Mouse (Mus musculus) embryonic facial prominence, embryonic 14.5 days (tissue): ENCODE measurements at regions not wholly inside any gene's neighbourhood (a gene's known extent, or its start where the extent isn't known, plus 50 kb on each side); places are given as distances from the start of the nearest gene placed in this dataset.

Experiments used
- ATAC-seq: fragments of 200-750 bp; cut with Nextera tagmentation; 2 replicates; pipeline ENCODE4 v1.8.0; 2017; ENCODE audit warnings: low read depth, moderate number of reproducible peaks, moderate TSS enrichment
- DNase-seq: peaks from one replicate; pipeline ENCODE4 v3.0.0-alpha.2; 2015; ENCODE audit warnings: low spot score
- H3K27ac ChIP-seq: fragments of 300-500 bp; sonication (generic); replicated peaks from 2 replicates; pipeline ENCODE4 v1.5.1; 2014; ENCODE audit warnings: low read depth, mild to moderate bottlenecking, low read length, moderate library complexity
- H3K27me3 ChIP-seq: fragments of 300-500 bp; sonication (generic); replicated peaks from 2 replicates; pipeline ENCODE4 v1.6.1; 2014; ENCODE audit warnings: low read length; ENCODE audit not compliant: control insufficient read depth, insufficient read depth
- H3K36me3 ChIP-seq: fragments of 300-500 bp; sonication (generic); 2 replicates; pipeline ENCODE4 v1.6.1; 2014; ENCODE audit warnings: low read length, mixed read lengths; ENCODE audit not compliant: control insufficient read depth, insufficient read depth
- H3K4me1 ChIP-seq: fragments of 300-500 bp; sonication (generic); 2 replicates; pipeline ENCODE4 v1.6.1; 2014; ENCODE audit warnings: antibody characterized with exemption, low read length; ENCODE audit not compliant: control insufficient read depth, insufficient read depth
- H3K4me2 ChIP-seq: fragments of 300-500 bp; sonication (generic); 2 replicates; pipeline ENCODE4 v1.6.1; 2014; ENCODE audit warnings: low read depth, mild to moderate bottlenecking, low read length, moderate library complexity, mixed read lengths
- H3K4me3 ChIP-seq: fragments of 300-500 bp; sonication (generic); 2 replicates; pipeline ENCODE4 v1.5.1; 2014; ENCODE audit warnings: low read depth, mild to moderate bottlenecking, low read length
- H3K9ac ChIP-seq: fragments of 300-500 bp; sonication (generic); 2 replicates; pipeline ENCODE4 v1.6.1; 2014; ENCODE audit warnings: low read depth, mild to moderate bottlenecking, low read length, moderate library complexity, mixed read lengths
- H3K9me3 ChIP-seq: fragments of 300-500 bp; sonication (generic); 2 replicates; pipeline ENCODE4 v1.6.1; 2016; ENCODE audit warnings: low read length; ENCODE audit not compliant: control insufficient read depth
- WGBS: fragments of 180-500 bp; shearing (Covaris S2); extraction: QIAGEN DNeasy Blood & Tissue Kit; methylation state at CpG from one replicate; pipeline ENCODE4 v1.1.7; 2014; 5-methylcytosine and 5-hydroxymethylcytosine counted together

GRCm38 (mm10) chr7:55519579-55519978, 248.4 kb upstream of the Siglech start:
- Histone ChIP-seq H3K27me3 (no peaks in the 10 kb centered on the region), H3K36me3 (no peaks in the 10 kb centered on the region), H3K4me1 (no peaks in the 10 kb centered on the region), H3K27ac (no peak overlapping the region), H3K9ac (no peak overlapping the region), H3K9me3 (no peaks in the 10 kb centered on the region), H3K4me3 (no peak overlapping the region), H3K4me2 (no peak overlapping the region)
- ATAC-seq = peak; percentile 37; the same call in 1 of the 2 replicates
- DNase-seq = peak; percentile 23
- 56% methylated on average over 3 of the region's 3 CpGs for WGBS

GRCm38 (mm10) chr7:55539827-55540320, 228.1 kb upstream of the Siglech start:
- H3K27ac ChIP-seq = no peak overlapping the region
- H3K4me2 ChIP-seq = no peak overlapping the region
- H3K9ac ChIP-seq = no peak overlapping the region
- H3K4me1 ChIP-seq = no peaks in the 10 kb centered on the region
- no peaks in the 10 kb centered on the region for H3K27me3 ChIP-seq
- ATAC-seq = no peak
- no peak overlapping the region for H3K4me3 ChIP-seq
- no peaks in the 10 kb centered on the region for H3K36me3 ChIP-seq
- WGBS = 57% methylated on average over 4 of the region's 4 CpGs
- no peaks in the 10 kb centered on the region for H3K9me3 ChIP-seq
- peak; percentile 5 for DNase-seq

DNA sequence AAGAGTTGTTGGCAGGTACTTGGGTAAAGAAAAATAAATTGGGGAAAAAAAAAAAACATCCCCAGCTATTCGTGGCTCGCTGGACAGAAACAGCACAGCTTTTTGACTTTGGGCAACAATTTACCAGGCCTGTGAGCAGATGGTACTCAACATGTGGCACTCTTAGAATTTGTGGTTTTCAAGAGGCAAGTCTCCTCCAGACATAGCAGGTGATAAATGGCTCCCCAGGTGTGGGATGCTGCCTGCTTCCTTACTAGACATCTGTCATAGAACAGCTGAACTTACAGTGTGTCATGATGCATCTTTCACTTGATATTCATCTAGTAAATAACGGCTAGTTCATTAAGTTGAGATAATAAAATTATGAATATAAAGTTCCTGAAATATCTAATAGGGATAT, 218.8 kb upstream of the Siglech start:
- Histone ChIP-seq H3K4me2 (no peak overlapping the region), H3K9ac (no peak overlapping the region), H3K27ac (no peak overlapping the region), H3K9me3 (no peaks in the 10 kb centered on the region), H3K4me1 (no peaks in the 10 kb centered on the region), H3K4me3 (no peak overlapping the region), H3K36me3 (no peaks in the 10 kb centered on the region), H3K27me3 (no peaks in the 10 kb centered on the region)
- 83% methylated on average over 3 of the region's 3 CpGs for WGBS
- no peak for DNase-seq
- ATAC-seq = no peak

GRCm38 (mm10) chr7:55573339-55573738, 194.6 kb upstream of the Siglech start:
- H3K27me3 ChIP-seq = no peaks in the 10 kb centered on the region
- H3K4me3 ChIP-seq = no peak overlapping the region
- ATAC-seq (no peak), DNase-seq (no peak)
- H3K4me2 ChIP-seq = no peak overlapping the region
- H3K9me3 ChIP-seq = no peaks in the 10 kb centered on the region
- H3K4me1 ChIP-seq = no peaks in the 10 kb centered on the region
- H3K27ac ChIP-seq = no peak overlapping the region
- H3K36me3 ChIP-seq = no peaks in the 10 kb centered on the region
- 79% methylated on average over 7 of the region's 7 CpGs for WGBS
- H3K9ac ChIP-seq = no peak overlapping the region

- Histone ChIP-seq H3K27ac (no peak overlapping the region), H3K9ac (no peak overlapping the region), H3K4me3 (no peak overlapping the region), H3K4me2 (no peak overlapping the region), H3K27me3 (no peaks in the 10 kb centered on the region), H3K36me3 (no peaks in the 10 kb centered on the region), H3K9me3 (no peaks in the 10 kb centered on the region), H3K4me1 (no peaks in the 10 kb centered on the region)
- no peak for DNase-seq
- ATAC-seq = no peak
- 96% methylated on average over 2 of the region's 2 CpGs for WGBS
These were observed 186.7 kb upstream of the Siglech start for GRCm38 (mm10) chr7:55581034-55581926.
